Mouse (Mus musculus): ENCODE results near the gene Rftn1. TPM values are rescaled to one million over a fixed set of nuclear protein-coding genes. Genes with fewer than 3 reads are reported as not detected.

Rftn1 gene
- total and polyA plus RNA-seq, 2 experiments from 2014 or later, result 19.7 to 44.4 TPM

DNA sequence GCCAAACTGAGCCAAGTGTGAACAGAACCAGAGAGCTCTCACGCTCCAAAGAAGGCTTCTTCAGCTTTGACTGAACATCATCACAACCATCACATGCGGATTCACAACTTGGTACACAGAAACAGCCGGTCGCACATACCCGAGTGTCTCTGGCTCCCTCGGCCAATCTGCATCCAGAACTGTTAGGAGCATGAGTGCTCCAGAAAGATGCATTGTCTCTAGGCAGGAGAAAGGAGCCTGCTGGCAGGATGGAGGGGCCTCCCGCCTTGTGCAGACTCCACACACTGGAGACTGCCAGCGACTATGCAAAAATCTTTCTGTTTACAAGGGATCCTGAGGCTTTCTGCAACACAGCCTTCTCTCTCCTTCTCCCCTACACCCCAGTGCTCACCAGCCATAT is 75.8 kb downstream of the Rftn1 start:
- no peak overlapping the region for H3K4me3 ChIP-seq (ENCODE audit: low read length)
- H3K4me1 ChIP-seq (ENCODE audit: insufficient read depth, low read length), result no peaks in the 10 kb centered on the region
- ATAC-seq (no peak), DNase-seq (ENCODE audit: low spot score) (no peak)
- H3K27me3 ChIP-seq (ENCODE audit: insufficient read depth, low read length), result no peaks in the 10 kb centered on the region
- no peak overlapping the region for H3K9ac ChIP-seq (replicated peaks; ENCODE audit: low read length)
- no peak for TF ChIP-seq CTCF (IDR thresholded peaks at IDR 0.05; ENCODE audit: low read depth)
- no peak overlapping the region for H3K27ac ChIP-seq
- H3K36me3 ChIP-seq (ENCODE audit: insufficient read depth, low read length), result no peaks in the 10 kb centered on the region
- H3K9me3 ChIP-seq (ENCODE audit: low read length), result no peaks in the 10 kb centered on the region
- H3K4me2 ChIP-seq (ENCODE audit: low read depth, low read length), result no peak overlapping the region
- 75% methylated on average over 8 of the region's 8 CpGs for WGBS

DNA sequence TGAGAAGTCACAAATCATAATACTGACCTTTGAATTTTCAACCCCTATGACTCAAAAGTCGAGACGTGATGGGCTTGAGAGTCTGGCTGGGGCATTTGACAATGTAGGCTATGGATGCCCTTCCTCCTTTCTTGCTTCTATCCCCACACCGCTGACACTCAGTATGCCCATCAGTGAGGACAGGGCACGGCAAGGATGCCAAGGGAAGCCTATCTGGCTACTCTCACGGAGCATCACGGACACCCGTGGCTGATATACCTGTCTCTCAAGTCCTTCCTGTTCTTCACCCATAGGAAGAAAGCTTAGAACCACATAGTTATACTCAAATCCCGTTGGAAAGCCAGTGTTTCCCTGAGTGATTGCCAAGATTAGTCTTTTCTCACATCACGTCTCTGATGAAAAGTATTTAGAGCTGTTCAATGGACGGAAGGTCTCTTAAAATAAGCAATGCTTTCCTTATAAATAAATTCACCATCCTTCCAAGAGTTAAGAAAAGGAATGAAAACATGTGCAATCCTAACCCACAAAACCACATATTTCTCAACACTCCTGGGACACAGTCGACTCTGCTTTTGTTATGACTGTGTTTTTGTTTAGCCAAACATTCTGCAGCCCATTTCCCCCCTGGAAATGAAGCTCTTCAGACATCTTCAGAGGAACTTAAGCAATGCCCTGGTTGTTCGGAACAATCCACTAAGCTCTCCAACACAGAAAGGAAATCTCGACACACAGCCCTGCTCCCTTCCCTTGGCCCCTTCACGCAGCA is 79.6 kb downstream of the Rftn1 start:
- no peak overlapping the region for H3K4me2 ChIP-seq (ENCODE audit: low read depth, low read length)
- H3K9me3 ChIP-seq (ENCODE audit: low read length), result no peaks in the 10 kb centered on the region
- H3K36me3 ChIP-seq (ENCODE audit: insufficient read depth, low read length), result no peaks in the 10 kb centered on the region
- no peak for TF ChIP-seq CTCF (IDR thresholded peaks at IDR 0.05; ENCODE audit: low read depth)
- H3K9ac ChIP-seq (replicated peaks; ENCODE audit: low read length), result no peak overlapping the region
- H3K4me3 ChIP-seq (ENCODE audit: low read length), result no peak overlapping the region
- DNase-seq (ENCODE audit: low spot score), result no peak
- no peaks in the 10 kb centered on the region for H3K27me3 ChIP-seq (ENCODE audit: insufficient read depth, low read length)
- H3K27ac ChIP-seq, result no peak overlapping the region
- no peak for ATAC-seq
- H3K4me1 ChIP-seq (ENCODE audit: insufficient read depth, low read length), result no peaks in the 10 kb centered on the region
- 71% methylated on average over 14 of the region's 14 CpGs for WGBS

DNA sequence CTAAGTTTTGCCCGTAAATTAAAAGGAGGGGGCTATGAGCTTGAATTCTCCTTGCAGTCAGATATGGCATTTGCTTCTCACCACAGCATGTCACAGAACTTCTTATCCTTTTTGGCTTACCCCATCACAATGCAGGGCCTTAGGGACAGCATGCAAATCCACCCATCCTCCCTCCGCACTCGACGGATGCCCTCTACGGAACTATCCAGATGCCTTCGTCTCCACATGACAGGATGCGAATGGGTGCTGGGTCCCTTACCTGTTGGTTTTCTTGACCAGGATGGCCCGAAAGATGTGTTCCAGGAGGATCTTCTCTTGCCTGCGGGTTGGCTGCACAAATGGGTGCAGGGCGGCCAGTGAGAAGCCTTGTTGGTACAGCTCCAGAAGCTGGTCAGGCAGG is 83.7 kb downstream of the Rftn1 start:
- Histone ChIP-seq H3K27ac (no peak overlapping the region), H3K4me2 (ENCODE audit: low read depth, low read length) (no peak overlapping the region), H3K9ac (replicated peaks; ENCODE audit: low read length) (no peak overlapping the region), H3K36me3 (ENCODE audit: insufficient read depth, low read length) (no peaks in the 10 kb centered on the region), H3K4me1 (ENCODE audit: insufficient read depth, low read length) (no peaks in the 10 kb centered on the region), H3K27me3 (ENCODE audit: insufficient read depth, low read length) (no peaks in the 10 kb centered on the region), H3K9me3 (ENCODE audit: low read length) (peaks cover 6% of the 10 kb centered on the region; the same call in 1 of the 2 replicates), H3K4me3 (ENCODE audit: low read length) (no peak overlapping the region)
- WGBS, result 96% methylated on average over 10 of the region's 10 CpGs
- DNase-seq (ENCODE audit: low spot score) (no peak), ATAC-seq (no peak)
- TF ChIP-seq CTCF (IDR thresholded peaks at IDR 0.05; ENCODE audit: low read depth), result no peak

DNA sequence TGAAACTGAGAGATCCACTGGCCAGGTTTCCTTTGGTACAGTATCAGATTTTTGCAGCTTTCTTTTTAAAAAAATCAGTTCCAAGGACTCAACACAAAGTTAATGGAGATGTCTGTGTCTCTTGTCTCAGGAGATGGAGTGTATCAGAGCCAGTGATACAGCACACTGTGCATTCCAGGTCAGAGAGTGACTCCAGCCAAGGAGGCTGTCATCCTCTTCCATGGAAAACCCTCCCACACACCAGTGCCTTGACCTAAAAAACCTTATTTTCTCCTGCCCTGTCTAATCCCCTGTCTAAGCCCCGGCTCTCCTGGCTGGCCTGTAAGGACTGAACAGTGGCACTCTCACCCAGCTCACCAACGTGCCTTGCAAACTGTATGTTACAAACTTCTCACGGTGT is 86.3 kb downstream of the Rftn1 start:
- ATAC-seq (no peak), DNase-seq (ENCODE audit: low spot score) (no peak)
- Histone ChIP-seq H3K4me2 (ENCODE audit: low read depth, low read length) (no peak overlapping the region), H3K4me1 (ENCODE audit: insufficient read depth, low read length) (no peaks in the 10 kb centered on the region), H3K27me3 (ENCODE audit: insufficient read depth, low read length) (no peaks in the 10 kb centered on the region), H3K27ac (no peak overlapping the region), H3K9me3 (ENCODE audit: low read length) (peaks cover 6% of the 10 kb centered on the region; the same call in 1 of the 2 replicates), H3K36me3 (ENCODE audit: insufficient read depth, low read length) (no peaks in the 10 kb centered on the region), H3K4me3 (ENCODE audit: low read length) (no peak overlapping the region), H3K9ac (replicated peaks; ENCODE audit: low read length) (no peak overlapping the region)
- TF ChIP-seq CTCF (IDR thresholded peaks at IDR 0.05; ENCODE audit: low read depth), result no peak
- WGBS, result 84% methylated on average over 3 of the region's 3 CpGs

DNA sequence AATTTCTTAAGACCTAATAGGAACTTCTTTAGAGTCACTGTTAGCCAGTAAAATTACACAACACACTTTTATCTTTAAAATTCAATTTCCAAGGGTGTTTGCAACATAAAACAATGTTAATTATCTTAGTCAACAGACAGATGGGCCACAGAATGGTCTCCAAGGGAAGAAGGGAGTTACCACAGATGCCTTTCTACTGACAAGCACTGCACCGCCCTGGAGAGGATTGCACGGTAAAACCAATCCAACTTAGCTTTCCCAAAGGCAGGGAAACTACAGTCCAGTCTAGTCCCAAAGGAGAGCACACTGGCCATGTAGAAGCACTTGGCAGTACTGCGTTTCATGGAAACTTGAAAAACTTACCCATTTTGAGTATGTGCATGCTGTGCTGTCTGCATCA is 89.1 kb downstream of the Rftn1 start:
- ATAC-seq, result no peak
- Histone ChIP-seq H3K9me3 (ENCODE audit: low read length) (peaks cover 6% of the 10 kb centered on the region; the same call in 1 of the 2 replicates), H3K27ac (no peak overlapping the region), H3K9ac (replicated peaks; ENCODE audit: low read length) (no peak overlapping the region), H3K4me3 (ENCODE audit: low read length) (no peak overlapping the region), H3K4me1 (ENCODE audit: insufficient read depth, low read length) (no peaks in the 10 kb centered on the region), H3K27me3 (ENCODE audit: insufficient read depth, low read length) (no peaks in the 10 kb centered on the region), H3K4me2 (ENCODE audit: low read depth, low read length) (no peak overlapping the region), H3K36me3 (ENCODE audit: insufficient read depth, low read length) (no peaks in the 10 kb centered on the region)
- no peak for DNase-seq (ENCODE audit: low spot score)
- no peak for TF ChIP-seq CTCF (IDR thresholded peaks at IDR 0.05; ENCODE audit: low read depth)
- WGBS, result 88% methylated on average over 3 of the region's 3 CpGs

DNA sequence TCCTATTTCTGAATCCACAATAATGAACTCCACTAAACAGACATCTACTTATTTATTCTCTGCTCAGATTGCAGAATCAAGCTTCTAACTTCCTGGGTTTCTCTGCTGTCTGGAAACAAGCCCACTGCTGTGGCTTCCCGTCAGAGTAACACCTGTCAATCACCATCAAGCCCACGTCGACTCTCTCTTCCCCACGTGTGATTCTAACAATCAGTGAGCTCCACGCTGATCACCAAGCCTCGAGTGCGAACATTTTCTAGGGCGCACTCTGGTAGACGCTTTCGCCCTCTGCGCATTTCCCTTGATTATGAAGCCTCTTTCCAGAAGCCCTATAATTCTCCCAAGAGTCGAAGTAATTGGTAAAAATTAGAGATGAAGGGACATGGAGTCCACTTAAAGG is 90.4 kb downstream of the Rftn1 start:
- Histone ChIP-seq H3K27me3 (ENCODE audit: insufficient read depth, low read length) (no peaks in the 10 kb centered on the region), H3K4me2 (ENCODE audit: low read depth, low read length) (no peak overlapping the region), H3K4me1 (ENCODE audit: insufficient read depth, low read length) (no peaks in the 10 kb centered on the region), H3K4me3 (ENCODE audit: low read length) (no peak overlapping the region), H3K36me3 (ENCODE audit: insufficient read depth, low read length) (no peaks in the 10 kb centered on the region), H3K9ac (replicated peaks; ENCODE audit: low read length) (no peak overlapping the region), H3K9me3 (ENCODE audit: low read length) (peaks cover 2% of the 10 kb centered on the region; the same call in 1 of the 2 replicates), H3K27ac (no peak overlapping the region)
- no peak for TF ChIP-seq CTCF (IDR thresholded peaks at IDR 0.05; ENCODE audit: low read depth)
- 56% methylated on average over 12 of the region's 12 CpGs for WGBS
- no peak for ATAC-seq
- DNase-seq (ENCODE audit: low spot score), result peak; percentile 14

DNA sequence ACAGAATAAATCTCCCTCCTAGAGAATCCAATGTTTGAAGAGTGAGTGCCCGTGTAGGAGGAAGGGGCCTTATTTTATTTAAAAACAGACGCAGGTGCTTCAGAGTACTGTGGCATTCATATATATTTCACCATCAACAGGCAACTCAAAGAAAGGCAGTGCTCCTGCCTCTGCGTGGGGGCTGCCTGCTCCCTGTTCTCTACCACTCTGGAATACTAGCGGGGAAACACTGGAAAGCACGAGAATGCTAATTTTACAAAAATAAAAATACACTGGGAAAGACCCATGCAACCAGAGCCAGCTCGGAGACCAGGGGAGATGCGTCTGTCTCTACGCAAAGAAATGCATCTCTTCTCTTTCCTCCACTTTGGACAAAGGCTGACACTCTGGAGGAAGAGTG is 91.1 kb downstream of the Rftn1 start:
- no peak overlapping the region for H3K27ac ChIP-seq
- 50% methylated on average over 8 of the region's 8 CpGs for WGBS

More for the DNA sequence above, 91.1 kb downstream of the Rftn1 start:
- Histone ChIP-seq H3K36me3 (ENCODE audit: insufficient read depth, low read length) (no peaks in the 10 kb centered on the region), H3K4me1 (ENCODE audit: insufficient read depth, low read length) (no peaks in the 10 kb centered on the region), H3K4me3 (ENCODE audit: low read length) (no peak overlapping the region), H3K27me3 (ENCODE audit: insufficient read depth, low read length) (no peaks in the 10 kb centered on the region), H3K9me3 (ENCODE audit: low read length) (no peaks in the 10 kb centered on the region), H3K4me2 (ENCODE audit: low read depth, low read length) (no peak overlapping the region), H3K9ac (replicated peaks; ENCODE audit: low read length) (no peak overlapping the region)
- DNase-seq (ENCODE audit: low spot score), result no peak
- TF ChIP-seq CTCF (IDR thresholded peaks at IDR 0.05; ENCODE audit: low read depth), result no peak
- no peak for ATAC-seq

Measured in hindbrain, postnatal 0 days (tissue).